Mouse (Mus musculus) adrenal gland, postnatal 4 days (tissue): ENCODE data around the gene F3. TPM values are rescaled to one million over a fixed set of nuclear protein-coding genes. Genes with fewer than 3 reads are reported as not detected.

Source experiments
- DNase-seq, 2 experiments: peaks; one replicate each; pipeline ENCODE4 v3.0.0; 2021 to 2022; ENCODE audit warnings: low spot score in 2 of 2, mixed read lengths in 2 of 2
- total RNA-seq, 2 experiments: library from RNA; stranded (reverse); gene quantifications; 2 replicates each; pipeline ENCODE4 v1.2.3; 2021

F3 gene
- total RNA-seq, 2 experiments from 2014 or later: 5.8 to 8.3 TPM

DNA sequence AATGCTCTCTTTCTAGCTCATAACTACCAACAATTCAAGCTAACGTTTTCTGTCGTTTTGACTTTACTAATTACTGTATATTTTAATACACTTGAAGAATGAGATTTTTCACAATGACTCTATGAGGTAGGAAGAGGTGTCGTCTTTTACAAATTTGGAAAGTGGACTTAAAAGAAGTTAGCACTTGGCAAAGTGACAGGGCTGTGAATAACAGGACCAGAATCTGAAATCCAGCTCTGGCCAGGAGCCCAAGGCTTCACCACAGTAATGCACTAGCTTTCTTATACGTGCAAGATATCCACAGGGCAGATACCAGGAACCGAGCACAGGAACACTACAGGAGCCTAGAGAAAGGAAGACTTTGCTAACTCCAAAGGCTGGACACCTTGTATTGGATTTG lies 17.2 kb upstream of the F3 start:
- no peak for DNase-seq

DNA sequence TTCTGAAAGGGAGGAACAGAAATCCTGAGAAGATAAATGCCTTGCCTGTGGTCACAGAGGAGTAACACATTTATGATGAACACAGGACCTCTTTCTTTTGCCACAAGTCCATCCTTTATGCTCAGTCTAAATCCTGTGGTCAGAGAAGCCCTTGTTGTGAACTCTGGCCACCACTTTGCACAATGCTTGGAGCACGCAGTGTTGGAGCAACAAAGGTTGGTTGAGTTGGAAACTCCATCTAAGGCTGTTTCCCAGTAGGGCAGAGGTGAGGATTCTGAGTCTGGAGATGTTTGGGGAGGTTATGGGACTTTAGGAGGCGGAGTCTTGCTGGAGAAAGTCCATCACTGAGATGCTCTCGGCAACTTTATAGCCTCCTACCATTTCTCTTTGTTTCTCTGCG lies 16.2 kb upstream of the F3 start:
- DNase-seq: no peak

GRCm38 (mm10) chr3:121710894-121711531 lies 12.3 kb upstream of the F3 start:
- DNase-seq: no peak

DNA sequence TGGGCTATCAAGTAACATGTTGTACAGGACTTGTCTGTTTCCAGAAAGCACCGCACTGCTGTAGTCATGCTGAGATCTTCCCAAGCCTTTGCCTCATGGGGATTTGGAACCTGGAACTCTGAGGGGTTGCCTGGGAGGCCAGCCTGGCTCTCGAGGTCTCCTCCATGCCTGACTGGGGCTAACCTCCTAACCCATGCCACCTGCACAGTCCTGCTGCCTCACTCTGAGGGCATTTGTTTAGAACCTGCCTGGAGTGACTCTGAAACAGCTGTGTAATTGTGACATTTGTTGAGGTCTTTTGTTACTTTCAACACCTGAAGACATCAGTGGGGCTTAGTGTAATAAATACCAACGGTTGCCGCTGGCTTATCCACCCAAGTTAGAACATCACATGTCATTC lies 11.1 kb upstream of the F3 start:
- no peak for DNase-seq

- DNase-seq: no peak
Measured at GRCm38 (mm10) chr3:121713151-121713701, 10.1 kb upstream of the F3 start.

DNA sequence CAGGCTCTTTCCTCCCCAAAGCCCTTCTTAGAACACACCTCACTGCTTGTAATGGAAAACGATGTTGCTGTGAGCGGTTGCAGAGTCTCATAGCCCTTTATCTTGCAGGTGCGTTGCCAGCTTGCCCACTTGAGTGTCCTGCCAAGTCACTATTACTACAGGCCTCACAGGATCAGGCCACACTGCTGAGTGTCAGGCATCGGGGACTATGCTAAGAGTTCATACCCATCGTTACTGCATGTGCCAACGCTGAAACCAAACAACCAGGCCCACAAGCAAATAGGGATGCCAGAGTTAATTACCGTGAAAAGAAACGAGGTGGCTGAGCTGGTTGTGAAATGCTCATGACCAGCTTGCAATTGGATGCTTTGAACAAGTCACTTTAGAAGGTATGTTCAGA lies 9.5 kb upstream of the F3 start:
- DNase-seq: no peak

- DNase-seq: no peak
Measured at GRCm38 (mm10) chr3:121714461-121714860, 8.9 kb upstream of the F3 start.

DNA sequence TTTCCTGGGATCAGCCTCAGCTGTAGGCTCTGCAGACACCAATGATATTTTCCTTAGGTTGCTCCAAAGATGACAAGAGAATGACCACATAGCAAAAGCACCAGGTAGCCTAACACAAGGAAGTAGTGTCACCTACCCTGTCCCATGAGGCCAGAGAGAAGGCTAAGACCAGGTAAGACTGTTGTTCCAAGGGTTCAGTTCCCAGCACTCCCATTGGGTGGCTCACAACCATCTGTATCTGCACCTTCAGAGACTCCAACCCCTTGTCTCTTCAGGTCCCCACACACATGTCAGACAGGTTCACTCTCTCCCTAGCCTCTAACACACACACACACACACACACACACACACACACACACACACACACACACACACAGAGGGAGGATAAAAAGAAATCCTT lies 8.0 kb upstream of the F3 start:
- no peak for DNase-seq

GRCm38 (mm10) chr3:121715741-121716459 lies 7.4 kb upstream of the F3 start:
- DNase-seq: no peak

- DNase-seq: no peak
Measured at GRCm38 (mm10) chr3:121716480-121716879, 6.9 kb upstream of the F3 start.

DNA sequence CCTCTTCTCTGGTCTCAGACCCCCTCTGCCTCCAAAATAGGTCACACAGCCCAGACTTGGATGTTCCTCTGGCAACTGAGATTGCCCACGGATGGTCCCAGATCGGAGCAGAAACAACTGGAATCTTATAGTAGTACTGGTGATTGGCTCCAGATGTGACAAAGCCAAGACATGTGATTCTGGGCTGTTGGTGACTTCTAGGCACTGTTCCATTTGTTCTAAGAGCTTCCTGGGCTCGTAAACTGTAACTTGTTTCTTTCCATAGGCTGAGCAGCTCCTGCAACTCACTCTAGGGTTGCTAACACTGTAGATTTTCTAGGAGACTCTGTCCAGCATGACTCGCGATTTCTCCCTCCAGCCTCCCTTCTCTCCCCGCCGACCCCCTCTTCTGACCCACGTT lies 4.7 kb upstream of the F3 start:
- DNase-seq: no peak

DNA sequence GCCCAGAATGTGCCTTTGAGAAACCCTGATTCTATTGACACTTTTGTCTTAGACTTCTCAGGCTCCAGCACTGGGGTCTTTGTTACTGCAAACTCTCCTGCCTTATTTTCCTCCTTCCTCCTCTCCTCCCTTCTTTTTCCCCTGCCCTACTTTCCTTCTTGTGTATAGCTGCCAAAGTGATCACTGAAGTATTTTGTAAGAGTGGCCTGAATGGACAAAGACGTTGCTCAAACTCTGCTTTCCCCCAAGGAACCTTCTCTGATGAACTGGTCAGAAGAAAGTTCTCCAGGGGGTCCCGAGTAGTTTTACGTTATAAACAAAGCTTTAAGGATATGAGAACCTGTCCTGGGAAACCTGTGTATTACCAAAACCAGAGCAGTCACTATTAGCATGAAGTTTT lies 3.6 kb upstream of the F3 start:
- no peak for DNase-seq

DNA sequence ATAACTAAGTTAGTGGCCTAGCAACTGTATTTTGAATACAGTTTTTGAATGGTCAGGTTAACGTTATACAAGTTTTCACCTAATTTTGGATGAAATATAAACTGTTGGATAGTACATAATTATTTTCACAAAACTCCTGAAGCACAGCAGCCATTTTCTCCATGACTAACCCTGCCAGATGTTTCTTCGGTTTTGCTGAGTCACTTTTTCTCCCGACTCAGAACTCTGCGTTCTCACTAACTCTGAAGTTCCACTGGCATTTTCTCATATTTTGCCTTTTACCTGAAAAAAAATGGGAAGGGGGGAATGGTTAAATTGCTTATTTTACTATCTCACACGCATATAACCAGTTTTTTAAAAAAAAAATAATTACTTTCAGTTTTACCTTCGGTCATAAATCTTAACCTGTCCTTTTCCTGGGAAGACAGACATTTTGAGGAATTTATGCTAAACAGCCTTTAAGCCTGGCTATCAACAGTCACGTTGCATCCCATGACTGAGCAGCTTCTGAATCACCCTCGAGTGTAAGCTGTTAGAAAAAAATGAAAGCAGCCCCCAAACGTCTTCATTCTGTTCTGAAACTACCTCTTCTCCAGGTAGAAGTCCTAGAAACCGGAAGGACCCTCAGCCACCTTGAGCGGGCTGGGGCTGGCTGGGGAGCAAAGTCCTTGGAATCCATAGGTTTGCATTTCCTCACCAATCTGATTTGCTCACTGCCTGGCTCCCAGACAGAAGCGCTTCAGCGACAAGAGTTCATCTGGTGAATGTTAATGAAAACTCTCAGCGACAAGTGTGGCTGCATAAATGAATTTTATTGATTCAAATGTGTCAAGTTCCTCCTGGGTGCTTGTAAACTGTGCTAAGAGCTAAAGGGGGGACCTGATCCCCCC lies 2.3 kb upstream of the F3 start:
- DNase-seq: no peak

DNA sequence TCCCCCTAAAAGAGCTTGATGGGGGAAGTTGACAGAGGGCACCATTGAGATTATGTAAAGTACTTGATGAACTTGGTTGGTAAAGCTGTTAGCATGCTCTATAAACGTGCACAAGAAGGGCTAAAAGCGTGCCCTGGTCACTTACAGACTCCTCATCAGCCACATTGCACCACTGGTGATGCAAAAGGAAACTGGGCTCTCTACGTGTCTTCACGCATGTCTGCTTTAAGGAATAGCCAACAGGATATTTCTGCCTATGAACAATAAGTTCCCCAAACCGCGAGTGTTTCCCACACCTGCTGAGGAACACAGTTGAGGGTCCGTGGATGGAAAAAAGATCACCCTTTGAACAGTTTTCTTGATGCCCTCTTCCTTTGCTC lies 1.7 kb upstream of the F3 start:
- no peak for DNase-seq

- DNase-seq: no peak
Measured at GRCm38 (mm10) chr3:121723968-121724524, 709 bp downstream of the F3 start.

GRCm38 (mm10) chr3:121724553-121724952 lies 1.2 kb downstream of the F3 start:
- DNase-seq: no peak

DNA sequence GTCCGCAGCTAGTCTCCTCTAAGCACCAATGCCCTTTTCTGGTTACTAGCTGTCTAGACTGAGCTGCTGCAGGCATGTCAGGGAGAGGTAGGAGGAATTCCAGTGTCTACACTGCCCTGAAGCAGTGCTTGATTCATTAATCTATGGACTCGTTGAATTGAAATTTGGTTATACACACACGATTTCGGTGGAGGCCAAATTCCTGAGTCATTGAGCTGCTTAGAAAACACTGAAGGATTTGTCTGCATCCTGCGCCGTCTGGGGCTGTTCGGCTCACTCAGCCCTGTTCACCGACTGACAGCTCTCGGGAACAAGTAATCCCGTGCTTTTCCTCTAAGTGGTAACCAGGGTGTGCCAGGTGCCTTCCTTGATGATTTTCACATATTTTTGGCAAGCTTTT lies 2.3 kb downstream of the F3 start:
- no peak for DNase-seq

GRCm38 (mm10) chr3:121729678-121730077 lies 6.3 kb downstream of the F3 start:
- DNase-seq: no peak

- no peak for DNase-seq
Measured at GRCm38 (mm10) chr3:121735542-121735941, 12.2 kb downstream of the F3 start.

DNA sequence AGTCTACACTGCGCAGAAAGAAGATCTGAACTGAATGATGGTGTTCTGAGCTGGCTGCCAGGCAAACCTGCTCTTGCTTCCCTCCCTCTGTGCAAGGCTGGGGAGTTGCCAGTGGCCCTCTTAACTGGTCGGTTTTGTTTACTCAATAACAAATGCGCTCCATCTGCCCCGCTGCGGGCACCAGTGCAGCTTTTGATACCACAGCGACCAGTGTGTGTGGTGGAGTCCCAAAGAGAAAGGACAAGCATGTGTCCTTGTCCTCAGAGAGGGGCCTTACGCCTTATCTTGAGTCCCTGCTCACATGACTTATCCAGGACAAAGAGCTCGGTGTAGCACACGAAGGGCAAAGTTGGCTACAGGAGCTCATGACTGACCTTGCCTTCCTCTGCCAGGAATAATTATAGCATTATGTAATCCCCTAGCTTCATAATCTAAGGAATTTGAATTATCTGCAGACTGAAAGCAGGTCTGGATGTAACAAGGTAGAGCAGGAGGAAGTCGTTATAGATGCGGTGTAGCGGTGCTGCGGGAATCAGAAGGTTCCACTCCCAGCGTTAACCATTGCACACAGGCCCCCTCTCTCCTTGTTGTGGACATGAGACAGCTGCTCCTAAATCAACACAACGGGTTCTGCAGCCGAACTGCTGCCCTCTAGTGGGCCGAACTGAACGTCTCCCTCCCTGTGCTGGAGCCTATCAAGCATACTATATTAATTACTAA lies 12.8 kb downstream of the F3 start:
- peak; percentile 24 to 49 for DNase-seq

- peak in 1 of 2 experiments; percentile 26 for DNase-seq
Measured at GRCm38 (mm10) chr3:121737453-121737852, 14.1 kb downstream of the F3 start.
